Mouse (Mus musculus) CH12.LX (cell line): ENCODE measurements at regions not wholly inside any gene's neighbourhood (a gene's known extent, or its start where the extent isn't known, plus 50 kb on each side); places are given as distances from the start of the nearest gene placed in this dataset.

Experiments used
- DNase-seq: peaks from one replicate; pipeline ENCODE4 v3.0.0-alpha.2; 2013; ENCODE audit errors: extremely low read depth
- H3K27ac ChIP-seq: 2 replicates; pipeline ENCODE4 v1.5.1; 2012; ENCODE audit warnings: low read depth, mild to moderate bottlenecking, control low read depth, moderate library complexity; ENCODE audit not compliant: insufficient read depth
- H3K27me3 ChIP-seq: replicated peaks from 2 replicates; pipeline ENCODE3; 2012; ENCODE audit warnings: inconsistent platforms
- H3K36me3 ChIP-seq, 2 experiments: replicated peaks in 1 of 2; 2 replicates each; pipeline versions ENCODE3 to v1.6.1; 2012; ENCODE audit warnings: inconsistent platforms in 1 of 2, low read length in 1 of 2, mild to moderate bottlenecking in 1 of 2, mixed read lengths in 1 of 2, moderate library complexity in 1 of 2; ENCODE audit not compliant: control insufficient read depth in 1 of 2, insufficient read depth in 1 of 2
- H3K4me1 ChIP-seq, 2 experiments: 2 replicates each; pipeline ENCODE4 v1.6.1; 2012; ENCODE audit warnings: inconsistent platforms in 1 of 2, moderate library complexity in 1 of 2; ENCODE audit not compliant: insufficient read depth in 2 of 2, control insufficient read depth in 1 of 2
- H3K4me2 ChIP-seq: 2 replicates; pipeline ENCODE4 v1.6.1; 2012; ENCODE audit warnings: low read depth, mild to moderate bottlenecking, control low read depth; ENCODE audit not compliant: poor library complexity, insufficient read depth, severe bottlenecking
- H3K4me3 ChIP-seq, 3 experiments: fragments of 150-350 bp in 1 of 3; sonication (generic) in 1 of 3; replicated peaks in 1 of 3; 2 replicates each; pipeline versions ENCODE3 to v1.5.1; 2011 to 2012; ENCODE audit warnings: low read depth in 2 of 3, low read length in 2 of 3, mild to moderate bottlenecking in 2 of 3, moderate library complexity in 2 of 3, control low read depth in 1 of 3, improper control_type of control experiment in 1 of 3, inconsistent platforms in 1 of 3, mixed read lengths in 1 of 3; ENCODE audit not compliant: poor library complexity in 1 of 3
- H3K79me2 ChIP-seq: replicated peaks from 2 replicates; pipeline ENCODE4 v1.6.1; 2012; ENCODE audit warnings: mild to moderate bottlenecking, moderate library complexity; ENCODE audit not compliant: control insufficient read depth, poor library complexity, insufficient read depth, severe bottlenecking; ENCODE audit errors: extremely low read depth
- H3K9ac ChIP-seq: 2 replicates; pipeline ENCODE4 v1.6.1; 2012; ENCODE audit warnings: low read depth, mild to moderate bottlenecking, control low read depth, moderate library complexity; ENCODE audit not compliant: insufficient read depth
- H3K9me3 ChIP-seq: replicated peaks from 2 replicates; pipeline ENCODE3; 2012; ENCODE audit warnings: low read length, inconsistent platforms, mixed read lengths
- BHLHE40 ChIP-seq: IDR thresholded peaks from 2 replicates; pipeline ENCODE4 v1.6.1; 2011; ENCODE audit warnings: mild to moderate bottlenecking, low read depth, low read length, improper control_type of control experiment
- GABPA ChIP-seq: IDR thresholded peaks from 2 replicates; pipeline ENCODE4 v1.6.1; 2012; ENCODE audit warnings: low read depth, low read length, improper control_type of control experiment, inconsistent platforms; ENCODE audit not compliant: insufficient replicate concordance
- JUN ChIP-seq: IDR thresholded peaks from 2 replicates; pipeline ENCODE4 v1.6.1; 2011; ENCODE audit warnings: low read depth, mild to moderate bottlenecking, low read length, improper control_type of control experiment, moderate library complexity; ENCODE audit not compliant: insufficient read depth
- JUND ChIP-seq: conservative IDR thresholded peaks from 2 replicates; pipeline ENCODE4 v1.6.1; 2011; ENCODE audit warnings: low read depth, low read length, improper control_type of control experiment
- MAFK ChIP-seq: IDR thresholded peaks from 2 replicates; pipeline ENCODE4 v1.6.1; 2011; ENCODE audit warnings: low read length, improper control_type of control experiment; ENCODE audit not compliant: insufficient replicate concordance
- MAZ ChIP-seq: IDR thresholded peaks from 2 replicates; pipeline ENCODE4 v1.6.1; 2012; ENCODE audit warnings: low read depth, mild to moderate bottlenecking, inconsistent platforms, low read length, improper control_type of control experiment, moderate library complexity
- MEF2A ChIP-seq: IDR thresholded peaks from 2 replicates; pipeline ENCODE4 v1.6.1; 2014; ENCODE audit warnings: low read depth, mild to moderate bottlenecking, inconsistent platforms, low read length, improper control_type of control experiment, borderline replicate concordance
- MXI1 ChIP-seq: IDR thresholded peaks from 2 replicates; pipeline ENCODE4 v1.6.1; 2011; ENCODE audit warnings: mild to moderate bottlenecking, low read depth, low read length, improper control_type of control experiment
- POLR2A ChIP-seq: IDR thresholded peaks from 2 replicates; pipeline ENCODE4 v1.6.1; 2011; ENCODE audit warnings: low read depth, mild to moderate bottlenecking, improper control_type of control experiment, low read length
- POLR2AphosphoS2 ChIP-seq: IDR thresholded peaks from 2 replicates; pipeline ENCODE4 v1.6.1; 2011; ENCODE audit warnings: low read depth, low read length, improper control_type of control experiment
- RAD21 ChIP-seq: IDR thresholded peaks from 2 replicates; pipeline ENCODE4 v1.6.1; 2011; ENCODE audit warnings: low read depth, mild to moderate bottlenecking, low read length, improper control_type of control experiment, moderate library complexity
- RCOR1 ChIP-seq: conservative IDR thresholded peaks from 2 replicates; pipeline ENCODE4 v1.6.1; 2012; ENCODE audit warnings: low read depth, mild to moderate bottlenecking, inconsistent platforms, low read length, improper control_type of control experiment
- TCF12 ChIP-seq: IDR thresholded peaks from 2 replicates; pipeline ENCODE4 v1.6.1; 2014; ENCODE audit warnings: low read depth, mild to moderate bottlenecking, inconsistent platforms, low read length, improper control_type of control experiment
- UBTF ChIP-seq: IDR thresholded peaks from 2 replicates; pipeline ENCODE4 v1.6.1; 2012; ENCODE audit warnings: low read depth, mild to moderate bottlenecking, inconsistent platforms, low read length, improper control_type of control experiment, moderate library complexity
- USF1 ChIP-seq: IDR thresholded peaks from 2 replicates; pipeline ENCODE4 v1.6.1; 2014; ENCODE audit warnings: low read depth, mild to moderate bottlenecking, inconsistent platforms, low read length, improper control_type of control experiment
- ZC3H11A ChIP-seq: IDR thresholded peaks from 2 replicates; pipeline ENCODE4 v1.6.1; 2012; ENCODE audit warnings: low read depth, mild to moderate bottlenecking, inconsistent platforms, low read length, improper control_type of control experiment
- dilution Hi-C: fragments of 300-500 bp; cut with MboI; formaldehyde crosslinking; loops from 2 replicates; pipeline ENCODE4 v1.14.3; 2020; ENCODE audit warnings: low sequenced_read_pairs; ENCODE audit not compliant: extremely low pct_unique_long_range_greater_than_20kb, extremely low pct_ligation_motif_present
- in situ Hi-C: fragments of 300-500 bp; cut with MboI; formaldehyde crosslinking; loops from 3 replicates; pipeline ENCODE4 v1.14.3; 2019; ENCODE audit warnings: low sequenced_read_pairs, low pct_ligation_motif_present, low pct_unique_long_range_greater_than_20kb, mixed read lengths

DNA sequence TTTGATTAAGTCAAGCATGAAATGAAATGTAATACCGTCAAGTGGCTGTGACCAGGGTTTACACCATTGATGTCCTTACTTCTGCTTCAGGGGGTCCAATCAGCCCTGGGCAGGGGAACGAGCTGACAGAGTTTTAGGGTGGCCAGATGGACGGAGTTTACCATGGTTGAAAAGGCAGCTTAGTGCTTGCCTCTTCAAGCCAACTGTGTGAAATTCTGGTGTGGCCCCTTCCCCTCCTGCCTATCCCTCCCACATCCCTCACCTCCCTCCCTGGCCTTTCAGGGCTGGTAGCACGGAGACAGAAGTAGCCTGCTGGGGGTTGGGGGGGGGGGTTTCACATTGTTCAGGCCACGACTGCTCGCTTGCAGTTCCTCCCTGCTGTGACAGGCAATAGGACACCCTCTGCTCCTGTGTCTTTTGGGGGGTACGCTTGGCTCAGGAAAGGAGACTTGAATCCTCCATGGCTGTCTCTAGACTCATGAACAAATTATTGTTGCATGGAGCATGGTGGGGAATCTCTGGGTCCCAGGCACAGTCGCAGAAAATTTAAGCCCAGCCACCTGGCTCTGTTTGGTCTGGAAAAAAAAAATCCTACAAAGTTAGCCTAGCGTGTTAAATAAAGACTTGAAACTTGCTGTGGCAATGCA lies 262.4 kb upstream of the Irx3 start:
- no peak for DNase-seq
- dilution Hi-C loops: no loop called here

DNA sequence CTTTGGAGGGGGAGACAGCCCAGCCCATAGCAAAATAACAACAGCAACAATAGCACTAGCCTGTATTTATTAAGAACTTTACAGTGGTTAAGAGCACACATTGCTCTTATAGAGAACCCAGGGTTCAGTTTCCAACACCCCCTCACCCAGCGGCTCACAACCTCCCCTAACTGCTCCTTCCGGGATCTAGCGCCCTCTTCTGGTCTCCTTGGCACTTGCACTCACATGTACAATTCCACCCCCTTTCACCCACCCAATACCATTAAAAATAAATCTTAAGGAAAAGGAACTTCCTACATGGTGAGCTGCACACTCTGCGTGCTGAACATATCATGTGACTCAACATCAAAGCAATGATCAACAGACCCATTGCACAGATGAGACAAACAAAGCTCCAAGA lies 261.5 kb upstream of the Irx3 start:
- in situ Hi-C loops (no loop called here), dilution Hi-C loops (no loop called here)
- no peaks in the 10 kb centered on the region for H3K36me3 ChIP-seq
- H3K9ac ChIP-seq: no peak overlapping the region
- no peak overlapping the region for H3K27ac ChIP-seq
- H3K4me1 ChIP-seq: no peaks in the 10 kb centered on the region
- no peak for TF ChIP-seq MAZ
- H3K79me2 ChIP-seq: no peaks in the 10 kb centered on the region
- no peaks in the 10 kb centered on the region for H3K27me3 ChIP-seq
- peaks cover 80% of the 10 kb centered on the region for H3K9me3 ChIP-seq
- no peak overlapping the region for H3K4me2 ChIP-seq
- DNase-seq: no peak
- no peak overlapping the region for H3K4me3 ChIP-seq

More for the DNA sequence above, 262.4 kb upstream of the Irx3 start:
- Histone ChIP-seq H3K4me2 (no peak overlapping the region), H3K9me3 (peaks cover 83% of the 10 kb centered on the region), H3K27me3 (no peaks in the 10 kb centered on the region), H3K4me1 (no peaks in the 10 kb centered on the region)
- in situ Hi-C loops: no loop called here
- no peak for TF ChIP-seq RAD21
- no peak for TF ChIP-seq JUN
- TF ChIP-seq ZC3H11A: no peak
- TF ChIP-seq USF1: no peak
- TF ChIP-seq MAFK: no peak
- no peak for TF ChIP-seq POLR2A
- TF ChIP-seq JUND: no peak
- TF ChIP-seq GABPA: no peak
- TF ChIP-seq POLR2AphosphoS2: no peak
- no peak for TF ChIP-seq MEF2A
- TF ChIP-seq MXI1: no peak
- TF ChIP-seq TCF12: no peak
- TF ChIP-seq, all 38 proteins: peak for 0
- Histone ChIP-seq H3K9ac (no peak overlapping the region), H3K4me3 (no peak overlapping the region), H3K27ac (no peak overlapping the region), H3K79me2 (no peaks in the 10 kb centered on the region), H3K36me3 (no peaks in the 10 kb centered on the region)

- TF ChIP-seq JUN (no peak), BHLHE40 (no peak), RCOR1 (no peak), UBTF (no peak)
- Histone ChIP-seq H3K79me2 (no peaks in the 10 kb centered on the region), H3K36me3 (no peaks in the 10 kb centered on the region), H3K27me3 (no peaks in the 10 kb centered on the region), H3K27ac (no peak overlapping the region), H3K4me1 (no peaks in the 10 kb centered on the region), H3K9me3 (peaks cover 84% of the 10 kb centered on the region), H3K4me3 (no peak overlapping the region), H3K4me2 (no peak overlapping the region), H3K9ac (no peak overlapping the region)
- no peak for DNase-seq
- dilution Hi-C loops (no loop called here), in situ Hi-C loops (no loop called here)
Observed at GRCm38 (mm10) chr8:92059471-92059870, 257.6 kb upstream of the Irx3 start.
